Comparison of ENCODE assay signal across 8 mouse cellular contexts in genomic region chr12:116405045-116405835, GRCm38 (mm10). TPM values are rescaled to one million over a fixed set of nuclear protein-coding genes. Genes with fewer than 3 reads are reported as not detected.
A peak's percentile ranks its signal among the peaks of the same experiment; 100 is the strongest.
DNase-seq lines count a peak whose midpoint lies in the region; ATAC-seq and TF ChIP-seq lines count a peak whose summit lies in the region.

Ncapg2 (plus strand) TSS chr12:116405402.

- peaks cover 31% of the 10 kb centered on the region for H3K36me3 ChIP-seq in embryonic facial prominence, embryonic 14.5 days (ENCODE audit: control insufficient read depth, insufficient read depth, low read length)
- no peaks in the 10 kb centered on the region for H3K36me3 ChIP-seq in heart, adult 2 months (ENCODE audit: control insufficient read depth, insufficient read depth, low read length)
- H3K36me3 ChIP-seq in limb, embryonic 13.5 days, result peaks cover 51% of the 10 kb centered on the region
- H3K36me3 ChIP-seq in midbrain, embryonic 16.5 days (ENCODE audit: control insufficient read depth, insufficient read depth, low read length), result no peaks in the 10 kb centered on the region

- no peaks in the 10 kb centered on the region for H3K27me3 ChIP-seq in embryonic facial prominence, embryonic 14.5 days (replicated peaks; ENCODE audit: control insufficient read depth, insufficient read depth, low read length)
- no peaks in the 10 kb centered on the region for H3K27me3 ChIP-seq in heart, adult 2 months (ENCODE audit: control insufficient read depth, insufficient read depth, low read length)
- H3K27me3 ChIP-seq in limb, embryonic 13.5 days, result no peaks in the 10 kb centered on the region
- no peaks in the 10 kb centered on the region for H3K27me3 ChIP-seq in midbrain, embryonic 16.5 days (ENCODE audit: control insufficient read depth, insufficient read depth, low read depth, low read length)

- H3K27ac ChIP-seq in embryonic facial prominence, embryonic 14.5 days (replicated peaks; ENCODE audit: low read depth, low read length), result peak within 1 kb of the TSS; percentile 70
- peak within 1 kb of the TSS; percentile 48 for H3K27ac ChIP-seq in heart, adult 2 months
- H3K27ac ChIP-seq in limb, embryonic 13.5 days, result no peak within 1 kb of the TSS; the same call in 1 of the 2 replicates
- H3K27ac ChIP-seq in midbrain, embryonic 16.5 days (ENCODE audit: low read length), result peak within 1 kb of the TSS; percentile 30; the same call in 1 of the 2 replicates

- H3K79me2 ChIP-seq in heart, adult 2 months (replicated peaks; ENCODE audit: control insufficient read depth, insufficient read depth, low read length), result no peaks in the 10 kb centered on the region

- peaks cover 37% of the 10 kb centered on the region for H3K9me3 ChIP-seq in embryonic facial prominence, embryonic 14.5 days (ENCODE audit: control insufficient read depth, low read length)
- peaks cover 42% of the 10 kb centered on the region for H3K9me3 ChIP-seq in limb, embryonic 13.5 days
- H3K9me3 ChIP-seq in midbrain, embryonic 16.5 days (replicated peaks; ENCODE audit: control insufficient read depth, low read length, poor library complexity, severe bottlenecking), result peaks cover 12% of the 10 kb centered on the region

- peak; percentile 46; the same call in 1 of the 2 replicates for TF ChIP-seq POLR2A in heart, adult 2 months (IDR thresholded peaks at IDR 0.05; ENCODE audit: insufficient read depth, low read depth, low read length)

- ATAC-seq in embryonic facial prominence, embryonic 14.5 days (ENCODE audit: low read depth), result peak; percentile 98
- peak; percentile 99 for ATAC-seq in limb, embryonic 13.5 days (ENCODE audit: low FRiP score, low read depth)
- ATAC-seq in midbrain, embryonic 16.5 days, result peak; percentile 98

- peak within 1 kb of the TSS; percentile 92 for H3K9ac ChIP-seq in embryonic facial prominence, embryonic 14.5 days (ENCODE audit: low read depth, low read length)
- H3K9ac ChIP-seq in heart, adult 2 months (ENCODE audit: low read depth, low read length), result peak within 1 kb of the TSS; percentile 76
- H3K9ac ChIP-seq in limb, embryonic 13.5 days, result peak within 1 kb of the TSS; percentile 86
- H3K9ac ChIP-seq in midbrain, embryonic 16.5 days (ENCODE audit: low read depth, low read length), result peak within 1 kb of the TSS; percentile 74

- H3K4me2 ChIP-seq in embryonic facial prominence, embryonic 14.5 days (ENCODE audit: low read depth, low read length), result peak within 1 kb of the TSS; percentile 84
- H3K4me2 ChIP-seq in limb, embryonic 13.5 days (replicated peaks), result peak within 1 kb of the TSS; percentile 90
- peak within 1 kb of the TSS; percentile 98 for H3K4me2 ChIP-seq in midbrain, embryonic 16.5 days (ENCODE audit: low read length)

- TF ChIP-seq CTCF in heart, adult 2 months (IDR thresholded peaks at IDR 0.05), result no peak

- intact Hi-C loops in heart, adult 2 months (cut with DNase I), result loop anchor here (2.0 to 5.0 kb wide), 3 partner anchors 124 to 358 kb away; partner anchors contain the start of genes Esyt2, Wdr60 and Zfp386

- peak within 1 kb of the TSS; percentile 89 for H3K4me3 ChIP-seq in embryonic facial prominence, embryonic 14.5 days (ENCODE audit: low read depth, low read length)
- H3K4me3 ChIP-seq in heart, adult 2 months, result peak within 1 kb of the TSS; percentile 69
- peak within 1 kb of the TSS; percentile 79 for H3K4me3 ChIP-seq in limb, embryonic 13.5 days
- peak within 1 kb of the TSS; percentile 85 for H3K4me3 ChIP-seq in midbrain, embryonic 16.5 days (ENCODE audit: low read depth, low read length)

- DNase-seq in 3T3-L1 (ENCODE audit: low read depth, low spot score), result peak; percentile 92
- DNase-seq in adrenal gland, postnatal 4 days (ENCODE audit: low spot score in 2 of 2), result peak; percentile 97
- peak; percentile 98 for DNase-seq in embryonic facial prominence, embryonic 14.5 days (ENCODE audit: low spot score)
- DNase-seq in heart, adult 2 months, result peak; percentile 98 to 99
- DNase-seq in kidney, adult 8-10 months, result peak; percentile 97 to 98
- DNase-seq in spleen, postnatal 10 days (ENCODE audit: low spot score in 2 of 2), result peak; percentile 99 to 100

- no peak for TF ChIP-seq EP300 in heart, adult 2 months (IDR thresholded peaks at IDR 0.05; ENCODE audit: insufficient read depth, low read depth, low read length)

- WGBS in embryonic facial prominence, embryonic 14.5 days, result 0% methylated on average over 51 of the region's 72 CpGs
- WGBS in heart, adult 2 months, result 1% methylated on average over 72 of the region's 72 CpGs
- WGBS in limb, embryonic 13.5 days, result under 1% methylated on average over 72 of the region's 72 CpGs
- under 1% methylated on average over 72 of the region's 72 CpGs for WGBS in midbrain, embryonic 16.5 days

- H3K4me1 ChIP-seq in embryonic facial prominence, embryonic 14.5 days (ENCODE audit: control insufficient read depth, insufficient read depth, low read length), result no peaks in the 10 kb centered on the region; the same call in none of the 2 replicates
- H3K4me1 ChIP-seq in heart, adult 2 months (ENCODE audit: control insufficient read depth, insufficient read depth, low read length), result no peaks in the 10 kb centered on the region
- H3K4me1 ChIP-seq in limb, embryonic 13.5 days, result peaks cover 9% of the 10 kb centered on the region
- peaks cover 4% of the 10 kb centered on the region for H3K4me1 ChIP-seq in midbrain, embryonic 16.5 days (ENCODE audit: control insufficient read depth, insufficient read depth, low read length)

RNA-seq across cellular contexts. Expression of gene Ncapg2, which starts in this region (rescaled TPM):
- total RNA-seq in adrenal gland, postnatal 4 days (2021), result 10 to 100 TPM; 29.1 to 33.0 TPM
- polyA plus RNA-seq in embryonic facial prominence, embryonic 14.5 days (2014; fragmentation: Nextera tagmentation; extraction: Ambion mirVana), result 37.0 and 40.5 TPM in 2 replicates
- 1 to 10 TPM; 1.9 to 2.4 TPM for total RNA-seq in heart, adult 2 months (2021)
- polyA plus RNA-seq in heart, adult 2 months (2012; rRNA removed), result 0.55 and 1.2 TPM in 2 replicates
- 32.4 and 37.3 TPM in 2 replicates for polyA plus RNA-seq in limb, embryonic 13.5 days (2015; fragmentation: Nextera tagmentation; extraction: Ambion mirVana)
- polyA plus RNA-seq in midbrain, embryonic 16.5 days (2015; fragmentation: Nextera tagmentation; extraction: Ambion mirVana), result 6.2 and 8.9 TPM in 2 replicates

Comparison
In these comparisons a context has a peak if more than half of its experiments do, and no peak if none do; other contexts are left out.
1. RNA of gene Ncapg2 (total RNA-seq): 29.1 to 33.0 TPM in adrenal gland, postnatal 4 days; 1.9 to 2.4 TPM in heart, adult 2 months; every median in the first group is over 4 times any median in the second.
2. Peak in every context shown above with its lines, with median percentiles within 50 percentile points of each other: DNase-seq, ATAC-seq, H3K4me2 ChIP-seq, H3K4me3 ChIP-seq and H3K9ac ChIP-seq.